ENCODE assay signal across 9 mouse cellular contexts in genomic region chr12:16731121-16731741, GRCm38 (mm10).
A peak's percentile ranks its signal among the peaks of the same experiment; 100 is the strongest.
DNase-seq lines count a peak whose midpoint lies in the region; ATAC-seq and TF ChIP-seq lines count a peak whose summit lies in the region.
"Had no signal": no experiment of that assay in that cellular context is flagged by ENCODE, and none has a peak within 500 bp of the region (broad histone marks: within the 10 kb centered on the region; RNA-seq: fewer than 3 reads in every experiment).

No protein-coding gene starts in this region.

- no peak overlapping the region for H3K4me3 ChIP-seq in forebrain, embryonic 13.5 days
- H3K4me3 ChIP-seq in hindbrain, embryonic 15.5 days, result no peak overlapping the region
- no peak overlapping the region for H3K4me3 ChIP-seq in midbrain, postnatal 0 days (ENCODE audit: low read depth, low read length)
- H3K4me3 ChIP-seq: liver, embryonic 15.5 days had no signal

- 0 out of 2 replicates have a peak, but pooled peaks have one; percentile 30 for ATAC-seq in forebrain, embryonic 13.5 days
- ATAC-seq in hindbrain, embryonic 15.5 days (ENCODE audit: low FRiP score, low read depth), result peak; percentile 67; the same call in 1 of the 2 replicates
- ATAC-seq in midbrain, postnatal 0 days (ENCODE audit: low FRiP score), result 0 out of 2 replicates have a peak, but pooled peaks have one; percentile 27

- DNase-seq in heart, adult 8-10 months (ENCODE audit: low spot score), result peak; percentile 46
- no peak for DNase-seq in heart, adult 11 months
- peak; percentile 26 to 67 for DNase-seq in layer of hippocampus, postnatal 14 days (ENCODE audit: low spot score in 2 of 2)
- DNase-seq in midbrain, postnatal 0 days (ENCODE audit: low spot score), result peak; percentile 56
- DNase-seq in thymus, postnatal 10 days (ENCODE audit: low spot score in 2 of 2), result no peak
- DNase-seq in spleen, postnatal 4 days (ENCODE audit: low spot score in 2 of 2), result no peak

- no peak overlapping the region for H3K27ac ChIP-seq in forebrain, embryonic 13.5 days
- no peak overlapping the region for H3K27ac ChIP-seq in hindbrain, embryonic 15.5 days (replicated peaks)
- no peak overlapping the region for H3K27ac ChIP-seq in midbrain, postnatal 0 days (ENCODE audit: low read depth, low read length)
- H3K27ac ChIP-seq: liver, embryonic 15.5 days had no signal

- H3K9ac ChIP-seq in forebrain, embryonic 13.5 days, result no peak overlapping the region
- H3K9ac ChIP-seq in hindbrain, embryonic 15.5 days, result no peak overlapping the region
- H3K9ac ChIP-seq in midbrain, postnatal 0 days (replicated peaks; ENCODE audit: low read length, poor library complexity, severe bottlenecking), result no peak overlapping the region
- H3K9ac ChIP-seq: liver, embryonic 15.5 days had no signal

- H3K27me3 ChIP-seq in forebrain, embryonic 13.5 days, result no peaks in the 10 kb centered on the region
- no peaks in the 10 kb centered on the region for H3K27me3 ChIP-seq in hindbrain, embryonic 15.5 days
- H3K27me3 ChIP-seq in midbrain, postnatal 0 days (ENCODE audit: insufficient read depth, low read length), result no peaks in the 10 kb centered on the region
- H3K27me3 ChIP-seq: liver, embryonic 15.5 days had no signal

- 8% methylated on average over 11 of the region's 11 CpGs for WGBS in forebrain, embryonic 13.5 days
- WGBS in hindbrain, embryonic 15.5 days, result 28% methylated on average over 11 of the region's 11 CpGs
- WGBS in midbrain, postnatal 0 days, result 24% methylated on average over 11 of the region's 11 CpGs

- TF ChIP-seq CTCF in midbrain, postnatal 0 days (IDR thresholded peaks at IDR 0.05), result no peak

- H3K4me2 ChIP-seq in forebrain, embryonic 13.5 days, result no peak overlapping the region
- peak overlapping the region; percentile 24; the same call in 1 of the 2 replicates for H3K4me2 ChIP-seq in hindbrain, embryonic 15.5 days
- H3K4me2 ChIP-seq in midbrain, postnatal 0 days (ENCODE audit: low read depth, low read length, poor library complexity, severe bottlenecking), result no peak overlapping the region
- H3K4me2 ChIP-seq: liver, embryonic 15.5 days had no signal

- H3K9me3 ChIP-seq in forebrain, embryonic 13.5 days (replicated peaks), result no peaks in the 10 kb centered on the region
- H3K9me3 ChIP-seq in hindbrain, embryonic 15.5 days, result no peaks in the 10 kb centered on the region
- H3K9me3 ChIP-seq in midbrain, postnatal 0 days (ENCODE audit: low read length), result no peaks in the 10 kb centered on the region
- H3K9me3 ChIP-seq: liver, embryonic 15.5 days had no signal

- H3K36me3 ChIP-seq in forebrain, embryonic 13.5 days (ENCODE audit: poor library complexity, severe bottlenecking), result no peaks in the 10 kb centered on the region
- no peaks in the 10 kb centered on the region for H3K36me3 ChIP-seq in hindbrain, embryonic 15.5 days
- no peaks in the 10 kb centered on the region for H3K36me3 ChIP-seq in midbrain, postnatal 0 days (ENCODE audit: insufficient read depth, low read length)
- H3K36me3 ChIP-seq: liver, embryonic 15.5 days had no signal

- H3K4me1 ChIP-seq in forebrain, embryonic 13.5 days, result peaks cover 8% of the 10 kb centered on the region
- peaks cover 6% of the 10 kb centered on the region; the same call in 1 of the 2 replicates for H3K4me1 ChIP-seq in hindbrain, embryonic 15.5 days (replicated peaks)
- no peaks in the 10 kb centered on the region for H3K4me1 ChIP-seq in midbrain, postnatal 0 days (ENCODE audit: insufficient read depth, low read length)

Comparison
In these comparisons a context has a peak if more than half of its experiments do, and no peak if none do; other contexts are left out.
1. DNase-seq: peak in heart, adult 8-10 months (single experiment), layer of hippocampus, postnatal 14 days (2 of 2) and midbrain, postnatal 0 days (single experiment); none in heart, adult 11 months (single experiment), thymus, postnatal 10 days (0 of 2) and spleen, postnatal 4 days (0 of 2).
2. Peak in every context shown above with its lines, with median percentiles within 50 percentile points of each other: ATAC-seq.